Mouse (Mus musculus) cortical plate, adult 2 months (tissue): ENCODE results near the gene Psmc3ip. TPM values are rescaled to one million over a fixed set of nuclear protein-coding genes. Genes with fewer than 3 reads are reported as not detected.

Experiments used
- H3K27ac ChIP-seq: fragments of 200-500 bp; 2 replicates; pipeline ENCODE4 v1.5.1; 2012; ENCODE audit warnings: low read length, control low read depth, inconsistent platforms; ENCODE audit not compliant: insufficient read depth
- H3K4me1 ChIP-seq: fragments of 200-500 bp; 2 replicates; pipeline ENCODE4 v1.6.1; 2011; ENCODE audit warnings: low read length; ENCODE audit not compliant: control insufficient read depth, insufficient read depth
- H3K4me3 ChIP-seq: fragments of 200-500 bp; 2 replicates; pipeline ENCODE4 v1.5.1; 2011; ENCODE audit warnings: mild to moderate bottlenecking, low read length, control low read depth; ENCODE audit not compliant: insufficient read depth
- CTCF ChIP-seq: fragments of 200-500 bp; IDR thresholded peaks from 2 replicates; pipeline ENCODE4 v1.5.1; 2011; ENCODE audit warnings: mild to moderate bottlenecking, control low read depth, low read length; ENCODE audit not compliant: insufficient read depth; ENCODE audit errors: extremely low read depth
- POLR2A ChIP-seq: fragments of 200-500 bp; IDR thresholded peaks from 2 replicates; pipeline ENCODE4 v1.6.1; 2011; ENCODE audit warnings: mild to moderate bottlenecking, low read length, control low read depth; ENCODE audit not compliant: insufficient read depth; ENCODE audit errors: extremely low read depth
- polyA plus RNA-seq: library from polyadenylated mRNA; depleted of rRNA; stranded (reverse); fragments of >200 nt; gene quantifications from 2 replicates; pipeline ENCODE4 v1.2.3, GENCODE M21; 2012

The Psmc3ip gene
- polyA plus RNA-seq, 1 experiment: 3.5 TPM

GRCm38 (mm10) chr11:101081659-101082058, 13.6 kb downstream of the Psmc3ip start:
- H3K4me3 ChIP-seq: peak overlapping the region; percentile 90
- H3K4me1 ChIP-seq: peaks cover 2% of the 10 kb centered on the region; the same call in 1 of the 2 replicates
- TF ChIP-seq POLR2A: no peak
- no peak for TF ChIP-seq CTCF
- H3K27ac ChIP-seq: 0 out of 2 replicates have a peak overlapping the region, but pooled peaks have one; percentile 6

- Histone ChIP-seq H3K4me1 (peaks cover 2% of the 10 kb centered on the region; the same call in 1 of the 2 replicates), H3K4me3 (no peak overlapping the region), H3K27ac (no peak overlapping the region)
- TF ChIP-seq POLR2A (no peak), CTCF (no peak)
Observed at GRCm38 (mm10) chr11:101080421-101080820, 14.8 kb downstream of the Psmc3ip start.

GRCm38 (mm10) chr11:101079746-101080145, 15.5 kb downstream of the Psmc3ip start:
- Histone ChIP-seq H3K4me3 (no peak overlapping the region), H3K4me1 (peaks cover 2% of the 10 kb centered on the region; the same call in 1 of the 2 replicates), H3K27ac (no peak overlapping the region)
- no peak for TF ChIP-seq CTCF
- TF ChIP-seq POLR2A: no peak

GRCm38 (mm10) chr11:101078121-101078520, 17.1 kb downstream of the Psmc3ip start, which contains the start of gene Hsd17b1:
Gene Hsd17b1, plus strand, starts transcription at chr11:101078411.
- no peak within 1 kb of the TSS for H3K27ac ChIP-seq
- TF ChIP-seq CTCF (no peak), POLR2A (no peak)
- H3K4me1 ChIP-seq: no peaks in the 10 kb centered on the region
- H3K4me3 ChIP-seq: no peak within 1 kb of the TSS

GRCm38 (mm10) chr11:101071810-101072428, 23.3 kb downstream of the Psmc3ip start:
- H3K4me3 ChIP-seq: no peak overlapping the region
- H3K27ac ChIP-seq: no peak overlapping the region
- no peak for TF ChIP-seq CTCF
- no peak for TF ChIP-seq POLR2A
- 0 out of 2 replicates have a peak, but pooled peaks cover 2% of the 10 kb centered on the region for H3K4me1 ChIP-seq

GRCm38 (mm10) chr11:101070987-101071386, 24.2 kb downstream of the Psmc3ip start:
- Histone ChIP-seq H3K4me1 (0 out of 2 replicates have a peak, but pooled peaks cover 2% of the 10 kb centered on the region), H3K27ac (no peak overlapping the region), H3K4me3 (peak overlapping the region; percentile 37; the same call in 1 of the 2 replicates)
- no peak for TF ChIP-seq POLR2A
- no peak for TF ChIP-seq CTCF

GRCm38 (mm10) chr11:101070189-101070527, 25.1 kb downstream of the Psmc3ip start:
- peak overlapping the region; percentile 37 for H3K4me3 ChIP-seq
- peak overlapping the region; percentile 49; the same call in 1 of the 2 replicates for H3K27ac ChIP-seq
- H3K4me1 ChIP-seq: 0 out of 2 replicates have a peak, but pooled peaks cover 2% of the 10 kb centered on the region
- no peak for TF ChIP-seq POLR2A
- no peak for TF ChIP-seq CTCF

GRCm38 (mm10) chr11:101069391-101070188, 25.6 kb downstream of the Psmc3ip start, which contains the start of gene Naglu:
Gene Naglu, plus strand, starts transcription at chr11:101070012.
- Histone ChIP-seq H3K27ac (peak within 1 kb of the TSS; percentile 49; the same call in 1 of the 2 replicates), H3K4me3 (peak within 1 kb of the TSS; percentile 37), H3K4me1 (0 out of 2 replicates have a peak, but pooled peaks cover 2% of the 10 kb centered on the region)
- TF ChIP-seq POLR2A (peak; percentile 76; the same call in 1 of the 2 replicates), CTCF (no peak)

- Histone ChIP-seq H3K4me3 (no peak overlapping the region), H3K27ac (no peak overlapping the region), H3K4me1 (peaks cover 4% of the 10 kb centered on the region; the same call in 1 of the 2 replicates)
- TF ChIP-seq CTCF (peak; percentile 88), POLR2A (no peak)
Observed at GRCm38 (mm10) chr11:101066549-101067412, 28.5 kb downstream of the Psmc3ip start.
